Mouse (Mus musculus): Measurements from ENCODE around the gene Acoxl.

- TF ChIP-seq CTCF (conservative IDR thresholded peaks at IDR 0.05; ENCODE audit: insufficient read depth, insufficient read length, low read depth, low read length) = peak; percentile 25; the same call in 1 of the 2 replicates
- TF ChIP-seq POLR2A (IDR thresholded peaks at IDR 0.05; ENCODE audit: low read depth, low read length) = no peak
Measured at GRCm38 (mm10) chr2:127845346-127845982, 6.8 kb downstream of the Acoxl start.
